Mouse (Mus musculus) intestine, embryonic 15.5 days (tissue): Measurements from ENCODE around the gene Nkx6-2. TPM values are rescaled to one million over a fixed set of nuclear protein-coding genes. Genes with fewer than 3 reads are reported as not detected.

Source experiments
- ATAC-seq: fragments of 200-750 bp; cut with Nextera tagmentation; 2 replicates; pipeline ENCODE4 v1.8.0; 2017; ENCODE audit warnings: moderate TSS enrichment, moderate library complexity
- H3K27ac ChIP-seq: fragments of 300-500 bp; sonication (generic); 2 replicates; pipeline ENCODE4 v1.5.1; 2015; ENCODE audit warnings: mild to moderate bottlenecking, inconsistent platforms
- H3K27me3 ChIP-seq: fragments of 300-500 bp; sonication (generic); replicated peaks from 2 replicates; pipeline ENCODE4 v1.6.1; 2015; ENCODE audit warnings: inconsistent platforms
- H3K36me3 ChIP-seq: fragments of 300-500 bp; sonication (generic); 2 replicates; pipeline ENCODE4 v1.6.1; 2015; ENCODE audit warnings: inconsistent platforms
- H3K4me1 ChIP-seq: fragments of 300-500 bp; sonication (generic); replicated peaks from 2 replicates; pipeline ENCODE4 v1.6.1; 2015; ENCODE audit warnings: inconsistent platforms
- H3K4me2 ChIP-seq: fragments of 300-500 bp; sonication (generic); replicated peaks from 2 replicates; pipeline ENCODE4 v1.6.1; 2015; ENCODE audit warnings: mild to moderate bottlenecking, inconsistent platforms
- H3K4me3 ChIP-seq: fragments of 300-500 bp; sonication (generic); replicated peaks from 2 replicates; pipeline ENCODE4 v1.5.1; 2015; ENCODE audit warnings: inconsistent platforms
- H3K9ac ChIP-seq: fragments of 300-500 bp; sonication (generic); 2 replicates; pipeline ENCODE4 v1.6.1; 2015; ENCODE audit warnings: inconsistent platforms
- H3K9me3 ChIP-seq: fragments of 300-500 bp; sonication (generic); 2 replicates; pipeline ENCODE4 v1.6.1; 2016; ENCODE audit warnings: inconsistent platforms
- WGBS: fragments of 180-500 bp; shearing (Covaris S2); methylation state at CpG from one replicate; pipeline ENCODE4 v1.1.7; 2015; 5-methylcytosine and 5-hydroxymethylcytosine counted together
- polyA plus RNA-seq: library from polyadenylated mRNA; unstranded; fragments of >200 nt; fragmentation: Nextera tagmentation; extraction: Ambion mirVana; gene quantifications from 2 replicates; pipeline ENCODE4 v1.2.1, GENCODE M21; 2015

Gene Nkx6-2
- 0.34 and 0.87 TPM in 2 replicates for polyA plus RNA-seq

GRCm38 (mm10) chr7:139582595-139582994 is at the start of gene Nkx6-2:
Gene Nkx6-2, minus strand, starts transcription at chr7:139582797.
- peak within 1 kb of the TSS; percentile 74 for H3K4me2 ChIP-seq
- no peaks in the 10 kb centered on the region for H3K9me3 ChIP-seq
- H3K4me1 ChIP-seq, result peaks cover 27% of the 10 kb centered on the region
- H3K27ac ChIP-seq, result no peak within 1 kb of the TSS
- H3K36me3 ChIP-seq, result 0 out of 2 replicates have a peak, but pooled peaks cover 5% of the 10 kb centered on the region
- peaks cover 86% of the 10 kb centered on the region for H3K27me3 ChIP-seq
- no peak within 1 kb of the TSS for H3K9ac ChIP-seq
- peak; percentile 52 for ATAC-seq
- H3K4me3 ChIP-seq, result peak within 1 kb of the TSS; percentile 32
- WGBS, result under 1% methylated on average over 54 of the region's 56 CpGs

DNA sequence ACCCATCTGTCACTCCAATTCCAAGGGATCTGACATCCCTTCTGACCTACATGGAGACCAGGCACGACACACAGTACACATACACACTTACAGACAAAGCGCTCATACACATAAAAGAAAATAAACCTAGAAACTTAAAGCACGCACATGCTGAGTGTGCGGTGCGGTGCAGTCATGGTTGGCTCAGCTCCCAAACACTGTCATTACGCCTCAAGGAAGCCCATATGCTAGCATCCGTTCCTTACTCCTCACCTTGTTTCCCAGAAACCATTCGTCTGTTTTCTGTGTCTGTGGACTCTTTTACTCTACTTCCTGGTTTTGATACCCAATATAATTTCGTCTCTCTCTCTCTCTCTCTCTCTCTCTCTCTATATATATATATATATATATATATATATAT is 42.6 kb upstream of the Nkx6-2 start:
- no peak for ATAC-seq

GRCm38 (mm10) chr7:139622568-139622967 is 40.0 kb upstream of the Nkx6-2 start:
- Histone ChIP-seq H3K9me3 (no peaks in the 10 kb centered on the region), H3K4me1 (no peaks in the 10 kb centered on the region), H3K4me3 (no peak overlapping the region), H3K27me3 (no peaks in the 10 kb centered on the region), H3K27ac (no peak overlapping the region), H3K4me2 (no peak overlapping the region), H3K9ac (no peak overlapping the region), H3K36me3 (no peaks in the 10 kb centered on the region)
- 83% methylated on average over 13 of the region's 13 CpGs for WGBS
- no peak for ATAC-seq

More for the DNA sequence above, 42.6 kb upstream of the Nkx6-2 start:
- H3K36me3 ChIP-seq, result no peaks in the 10 kb centered on the region
- no peaks in the 10 kb centered on the region for H3K4me1 ChIP-seq
- no peak overlapping the region for H3K4me3 ChIP-seq
- WGBS, result 81% methylated on average over 9 of the region's 9 CpGs
- H3K27ac ChIP-seq, result no peak overlapping the region
- no peak overlapping the region for H3K4me2 ChIP-seq
- H3K9me3 ChIP-seq, result no peaks in the 10 kb centered on the region
- H3K9ac ChIP-seq, result no peak overlapping the region
- no peaks in the 10 kb centered on the region for H3K27me3 ChIP-seq

GRCm38 (mm10) chr7:139615767-139616766 is 33.5 kb upstream of the Nkx6-2 start:
- no peak overlapping the region for H3K4me3 ChIP-seq
- no peaks in the 10 kb centered on the region for H3K36me3 ChIP-seq
- no peak overlapping the region for H3K9ac ChIP-seq
- peak; percentile 62; the same call in 1 of the 2 replicates for ATAC-seq
- H3K4me2 ChIP-seq, result no peak overlapping the region
- no peak overlapping the region for H3K27ac ChIP-seq
- H3K4me1 ChIP-seq, result no peaks in the 10 kb centered on the region
- 57% methylated on average over 12 of the region's 12 CpGs for WGBS
- no peaks in the 10 kb centered on the region for H3K9me3 ChIP-seq
- H3K27me3 ChIP-seq, result peaks cover 3% of the 10 kb centered on the region; the same call in 1 of the 2 replicates

- Histone ChIP-seq H3K4me2 (no peak overlapping the region), H3K27ac (no peak overlapping the region), H3K4me3 (no peak overlapping the region), H3K9me3 (no peaks in the 10 kb centered on the region), H3K9ac (no peak overlapping the region), H3K4me1 (no peaks in the 10 kb centered on the region), H3K36me3 (no peaks in the 10 kb centered on the region), H3K27me3 (no peaks in the 10 kb centered on the region)
- WGBS, result 67% methylated on average over 2 of the region's 2 CpGs
- ATAC-seq, result no peak
Measured at GRCm38 (mm10) chr7:139610328-139610727, 27.7 kb upstream of the Nkx6-2 start.

- 66% methylated on average over 6 of the region's 6 CpGs for WGBS
- H3K27ac ChIP-seq, result no peak overlapping the region
- ATAC-seq, result no peak
- H3K4me1 ChIP-seq, result no peaks in the 10 kb centered on the region
- H3K9me3 ChIP-seq, result no peaks in the 10 kb centered on the region
- 0 out of 2 replicates have a peak, but pooled peaks cover 5% of the 10 kb centered on the region for H3K27me3 ChIP-seq
- no peaks in the 10 kb centered on the region for H3K36me3 ChIP-seq
- H3K9ac ChIP-seq, result no peak overlapping the region
- H3K4me3 ChIP-seq, result no peak overlapping the region
- H3K4me2 ChIP-seq, result no peak overlapping the region
Measured at GRCm38 (mm10) chr7:139595862-139596261, 13.3 kb upstream of the Nkx6-2 start.

DNA sequence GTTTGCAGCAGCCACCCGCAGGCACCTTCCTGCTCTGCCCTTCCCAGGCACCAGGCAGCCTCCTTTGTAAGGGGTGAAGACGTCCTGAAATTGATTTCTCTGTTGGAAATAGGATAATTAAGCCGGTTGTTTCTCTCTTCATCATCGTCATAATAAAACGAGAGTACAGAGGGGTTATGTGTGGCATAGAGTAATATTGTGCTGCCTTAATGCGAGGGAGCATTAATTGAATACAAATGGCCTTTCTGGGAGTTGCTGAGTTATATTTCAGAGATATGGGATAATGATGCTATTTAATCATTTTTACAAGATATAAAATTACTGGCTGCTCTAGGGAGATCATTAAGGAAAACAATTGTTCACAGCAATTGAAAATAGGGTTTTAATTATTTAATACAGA is 12.7 kb upstream of the Nkx6-2 start:
- ATAC-seq, result no peak
- Histone ChIP-seq H3K9ac (no peak overlapping the region), H3K27ac (no peak overlapping the region), H3K9me3 (no peaks in the 10 kb centered on the region), H3K4me1 (no peaks in the 10 kb centered on the region), H3K4me2 (no peak overlapping the region), H3K27me3 (0 out of 2 replicates have a peak, but pooled peaks cover 5% of the 10 kb centered on the region), H3K4me3 (no peak overlapping the region), H3K36me3 (no peaks in the 10 kb centered on the region)
- 70% methylated on average over 6 of the region's 6 CpGs for WGBS

DNA sequence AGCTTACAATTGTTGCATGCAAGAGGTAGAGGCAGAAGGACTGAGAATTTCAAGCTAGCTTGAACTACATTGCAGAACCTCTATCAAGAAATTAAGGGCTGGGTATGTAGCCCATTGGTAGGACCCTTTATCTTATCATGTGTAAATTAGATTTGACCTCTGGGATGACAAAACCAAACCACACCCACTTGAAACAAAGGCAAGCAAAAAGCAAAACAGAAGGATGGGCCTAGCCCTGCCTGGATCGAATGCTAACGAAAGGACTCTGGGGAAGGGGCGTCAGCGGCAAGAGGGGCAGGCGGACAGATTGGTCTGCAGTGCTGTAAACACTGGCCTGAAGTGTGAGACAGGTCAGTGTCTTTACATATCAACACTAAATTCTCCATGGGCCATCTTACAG is 8.7 kb upstream of the Nkx6-2 start:
- H3K4me1 ChIP-seq, result no peaks in the 10 kb centered on the region
- no peak overlapping the region for H3K9ac ChIP-seq
- WGBS, result 86% methylated on average over 5 of the region's 5 CpGs
- H3K4me2 ChIP-seq, result no peak overlapping the region
- H3K4me3 ChIP-seq, result no peak overlapping the region
- H3K27me3 ChIP-seq, result peaks cover 27% of the 10 kb centered on the region
- no peaks in the 10 kb centered on the region for H3K9me3 ChIP-seq
- no peak overlapping the region for H3K27ac ChIP-seq
- ATAC-seq, result no peak
- H3K36me3 ChIP-seq, result no peaks in the 10 kb centered on the region

DNA sequence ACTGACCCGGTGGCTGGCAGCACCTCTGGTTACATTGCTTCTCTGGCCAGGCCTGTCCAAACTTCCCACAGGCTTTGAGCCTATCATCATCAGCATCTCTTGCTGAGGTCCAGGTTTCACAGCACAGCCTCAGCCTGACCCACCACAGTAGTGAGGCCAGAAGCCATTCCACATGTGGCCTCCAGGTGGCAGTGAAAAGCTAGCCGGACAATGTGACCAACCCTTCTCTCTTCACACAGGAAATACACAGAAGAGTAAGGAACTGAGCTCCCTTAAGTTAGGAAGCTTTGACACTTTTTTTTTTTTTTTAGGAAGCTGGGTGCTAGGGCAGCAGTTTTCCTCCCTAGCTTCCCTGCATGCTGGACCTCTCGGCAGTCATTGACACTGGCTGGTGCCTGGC is 7.7 kb upstream of the Nkx6-2 start:
- Histone ChIP-seq H3K36me3 (no peaks in the 10 kb centered on the region), H3K27ac (no peak overlapping the region), H3K4me1 (no peaks in the 10 kb centered on the region), H3K4me3 (no peak overlapping the region), H3K9ac (no peak overlapping the region), H3K4me2 (no peak overlapping the region), H3K27me3 (peaks cover 37% of the 10 kb centered on the region), H3K9me3 (no peaks in the 10 kb centered on the region)
- peak; percentile 28; the same call in 1 of the 2 replicates for ATAC-seq
- WGBS, result 39% methylated on average over 3 of the region's 3 CpGs

DNA sequence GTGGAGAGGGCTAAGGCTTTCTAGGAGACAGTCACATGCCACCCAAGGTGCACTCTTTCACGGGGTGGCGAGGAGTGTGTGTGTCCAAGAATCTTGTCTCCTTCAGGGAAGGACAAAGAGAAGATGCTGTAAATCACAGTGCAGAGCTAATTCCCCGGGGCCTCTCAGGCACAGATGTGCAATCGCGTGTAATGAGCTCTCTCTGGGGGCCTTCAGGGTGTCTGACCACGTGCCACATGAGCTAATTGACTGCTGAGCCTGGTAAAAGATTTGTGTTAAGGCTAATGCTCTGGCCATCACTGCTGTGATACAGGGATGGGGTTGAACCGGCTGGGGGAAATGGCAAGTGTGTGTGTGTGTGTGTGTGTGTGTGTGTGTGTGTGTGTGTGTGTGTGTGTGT is 5.3 kb upstream of the Nkx6-2 start:
- peaks cover 6% of the 10 kb centered on the region; the same call in 1 of the 2 replicates for H3K4me1 ChIP-seq
- H3K4me2 ChIP-seq, result no peak overlapping the region
- no peak overlapping the region for H3K9ac ChIP-seq
- peaks cover 59% of the 10 kb centered on the region for H3K27me3 ChIP-seq
- no peak overlapping the region for H3K4me3 ChIP-seq
- ATAC-seq, result no peak
- WGBS, result 30% methylated on average over 7 of the region's 7 CpGs
- H3K9me3 ChIP-seq, result no peaks in the 10 kb centered on the region
- H3K27ac ChIP-seq, result no peak overlapping the region
- no peaks in the 10 kb centered on the region for H3K36me3 ChIP-seq

GRCm38 (mm10) chr7:139585183-139585821 is 2.7 kb upstream of the Nkx6-2 start:
- 3% methylated on average over 29 of the region's 29 CpGs for WGBS
- Histone ChIP-seq H3K27ac (no peak overlapping the region), H3K4me3 (no peak overlapping the region), H3K36me3 (no peaks in the 10 kb centered on the region), H3K4me2 (no peak overlapping the region), H3K9me3 (no peaks in the 10 kb centered on the region), H3K9ac (no peak overlapping the region), H3K27me3 (peaks cover 85% of the 10 kb centered on the region), H3K4me1 (peaks cover 27% of the 10 kb centered on the region)
- ATAC-seq, result no peak
